Mouse (Mus musculus) stomach, postnatal 0 days (tissue): ENCODE data around the gene Snapin.

ENCODE experiments used
- CTCF ChIP-seq: IDR thresholded peaks from 2 replicates; pipeline ENCODE4 v1.5.1; 2016; ENCODE audit warnings: antibody characterized with exemption, low read depth, mild to moderate bottlenecking, moderate library complexity
- EP300 ChIP-seq: optimal IDR thresholded peaks from 2 replicates; pipeline ENCODE3; 2016; ENCODE audit warnings: antibody characterized with exemption

GRCm38 (mm10) chr3:90505216-90505615, 14.4 kb upstream of the Snapin start:
- TF ChIP-seq CTCF (no peak), EP300 (no peak)
